Mouse (Mus musculus): ENCODE results near the gene Rpusd1.

GRCm38 (mm10) chr17:25715627-25716026 lies 11.8 kb upstream of the Rpusd1 start:
- TF ChIP-seq CTCF (IDR thresholded peaks at IDR 0.05; ENCODE audit: low read depth, low read length) (no peak), POLR2A (IDR thresholded peaks at IDR 0.05; ENCODE audit: insufficient read depth, low read length) (no peak), EP300 (IDR thresholded peaks at IDR 0.05; ENCODE audit: insufficient read depth, low read depth, low read length) (no peak)
